Mouse (Mus musculus) kidney, postnatal 25 days (tissue): ENCODE data around the gene Chmp2b.
A peak's percentile ranks its signal among the peaks of the same experiment; 100 is the strongest.

Experiments used
- DNase-seq, 2 experiments: peaks; one replicate each; pipeline ENCODE4 v3.0.0; 2021; ENCODE audit warnings: mixed read lengths in 2 of 2

Gene Chmp2b

DNA sequence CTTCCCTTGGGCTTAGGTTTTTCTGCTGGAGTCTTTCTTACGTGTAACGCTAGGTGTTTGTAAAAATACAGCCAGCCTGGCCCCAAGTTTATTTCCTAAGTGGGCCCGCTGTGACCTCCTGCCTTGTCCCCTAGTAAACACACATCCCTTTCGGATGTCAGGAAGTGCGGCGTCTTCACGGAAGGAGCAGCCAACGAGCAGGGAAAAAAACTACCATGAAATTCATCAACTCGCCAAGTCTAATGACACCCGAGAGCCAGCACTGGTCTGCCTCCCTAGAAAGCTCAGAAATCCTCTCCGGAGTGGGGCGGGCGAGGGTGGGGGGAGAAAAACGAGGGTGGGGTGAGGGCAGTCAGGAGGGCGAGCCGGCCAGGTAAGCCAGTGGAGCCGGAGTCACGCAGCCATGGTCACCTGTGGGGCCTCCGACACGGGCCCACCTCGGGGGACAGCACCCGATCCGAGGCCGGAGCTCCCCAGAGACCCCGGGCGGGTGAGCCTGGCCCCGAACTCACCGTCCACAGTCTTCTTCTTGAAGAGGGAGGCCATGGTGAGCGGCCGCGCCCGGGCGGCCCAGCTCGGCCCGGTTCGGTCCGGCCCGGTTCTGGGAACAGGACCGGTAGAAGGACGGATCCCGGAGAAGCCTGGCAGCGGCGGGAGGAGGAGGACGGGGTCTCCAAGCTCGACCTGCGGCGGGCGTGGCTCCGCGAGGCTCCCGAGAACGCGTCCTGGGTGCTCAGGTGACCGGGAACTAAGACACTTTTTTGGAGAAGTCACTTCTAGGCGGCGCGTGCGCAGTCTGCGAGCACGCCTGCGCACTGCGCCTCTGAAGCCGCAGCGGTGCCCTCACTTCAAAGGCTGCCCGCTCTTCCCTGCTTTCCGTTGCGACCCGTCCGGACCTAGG is at the start of gene Chmp2b:
TSS of gene Chmp2b (minus strand) at position 764 of the 901 bp plus-strand sequence.
- DNase-seq: peak; percentile 86 to 92

DNA sequence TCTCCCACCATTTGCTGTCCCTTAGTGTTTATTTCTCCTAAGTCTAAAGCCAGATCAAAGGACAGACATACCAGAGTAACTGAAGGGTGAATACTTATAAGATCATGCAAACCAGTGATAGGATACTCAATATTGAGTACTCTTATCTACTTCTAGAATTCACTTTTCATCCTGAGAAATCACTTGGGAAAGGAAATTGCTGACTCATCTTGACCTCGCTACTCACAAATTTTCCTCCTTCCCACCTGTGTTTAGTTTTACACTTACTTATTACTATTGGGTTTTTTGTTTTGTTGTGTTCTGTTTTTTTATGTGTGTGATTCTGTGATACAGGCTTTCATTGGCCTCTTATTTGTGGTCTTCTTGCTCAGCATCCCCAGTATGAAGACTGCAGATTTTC is 49.2 kb upstream of the Chmp2b start:
- no peak for DNase-seq

DNA sequence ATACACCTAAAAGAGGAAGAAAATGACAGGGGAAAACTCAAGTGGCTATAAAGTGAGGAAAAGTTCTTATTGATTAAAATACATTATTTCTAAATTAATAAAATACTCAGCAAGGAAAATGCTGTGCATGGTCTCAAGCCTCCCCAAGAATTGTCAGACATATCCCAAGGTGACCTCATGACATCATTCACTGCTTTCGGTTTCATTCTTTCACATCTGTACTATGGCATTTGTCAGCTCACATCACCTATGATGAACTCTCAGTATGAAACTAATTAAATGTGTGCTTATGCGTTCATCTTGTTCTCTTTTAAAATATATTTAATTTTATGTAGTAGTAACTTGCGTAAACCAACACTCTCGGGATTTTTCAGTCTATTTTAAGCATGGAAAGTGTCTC is 38.3 kb upstream of the Chmp2b start:
- DNase-seq: no peak

DNA sequence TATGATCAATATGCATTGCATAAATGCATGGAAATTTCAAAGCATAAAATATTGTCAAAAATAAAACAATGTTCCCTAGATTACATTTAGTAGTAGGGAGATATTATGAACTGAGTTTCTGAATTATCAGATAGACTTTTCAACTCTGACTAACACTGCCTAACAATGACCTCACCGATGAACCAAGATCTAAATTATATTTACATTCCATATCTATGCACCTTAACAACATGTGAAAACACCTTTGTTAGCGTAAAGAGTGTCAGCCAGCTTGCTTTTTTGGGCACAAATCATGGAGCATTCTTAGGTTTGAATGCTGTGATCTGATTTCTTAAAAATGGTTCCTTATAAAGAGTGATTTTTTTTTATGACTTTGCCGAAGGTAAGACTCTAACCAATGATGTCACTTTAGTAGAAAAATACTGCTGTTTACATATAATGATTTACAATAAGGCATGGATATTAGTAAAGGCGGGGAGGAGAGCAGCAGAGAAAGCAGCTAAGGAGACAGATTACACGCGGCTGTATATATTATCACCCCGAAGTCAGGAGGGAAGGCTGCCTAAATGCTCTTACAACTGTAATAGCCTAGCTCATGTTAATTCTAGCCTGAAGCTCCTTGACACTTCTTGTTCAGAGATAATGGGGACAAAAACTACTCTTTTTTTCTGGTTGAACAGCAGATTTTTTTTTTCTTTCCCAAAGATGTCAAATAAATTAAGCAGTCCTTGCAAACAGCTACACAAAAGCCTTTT is 23.8 kb upstream of the Chmp2b start:
- DNase-seq: no peak

DNA sequence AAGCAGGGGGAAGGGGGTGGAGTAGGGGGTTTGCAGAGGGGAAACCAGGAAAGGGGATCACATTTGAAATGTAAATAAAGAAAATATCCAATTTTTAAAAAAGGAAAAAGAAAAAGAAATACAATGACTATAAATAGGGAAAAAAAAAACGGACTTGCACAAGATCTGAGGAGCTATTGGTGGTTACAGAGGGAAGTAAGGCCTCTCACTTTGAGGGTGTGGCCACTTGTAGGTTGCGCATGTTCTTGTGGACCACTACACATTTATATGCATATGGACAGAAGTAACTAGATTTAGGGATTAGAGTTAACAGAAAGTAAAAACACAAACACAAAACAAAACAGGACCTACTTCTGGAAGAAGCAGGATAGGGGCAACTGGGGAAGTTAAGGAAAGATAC is 23.2 kb upstream of the Chmp2b start:
- DNase-seq: no peak

DNA sequence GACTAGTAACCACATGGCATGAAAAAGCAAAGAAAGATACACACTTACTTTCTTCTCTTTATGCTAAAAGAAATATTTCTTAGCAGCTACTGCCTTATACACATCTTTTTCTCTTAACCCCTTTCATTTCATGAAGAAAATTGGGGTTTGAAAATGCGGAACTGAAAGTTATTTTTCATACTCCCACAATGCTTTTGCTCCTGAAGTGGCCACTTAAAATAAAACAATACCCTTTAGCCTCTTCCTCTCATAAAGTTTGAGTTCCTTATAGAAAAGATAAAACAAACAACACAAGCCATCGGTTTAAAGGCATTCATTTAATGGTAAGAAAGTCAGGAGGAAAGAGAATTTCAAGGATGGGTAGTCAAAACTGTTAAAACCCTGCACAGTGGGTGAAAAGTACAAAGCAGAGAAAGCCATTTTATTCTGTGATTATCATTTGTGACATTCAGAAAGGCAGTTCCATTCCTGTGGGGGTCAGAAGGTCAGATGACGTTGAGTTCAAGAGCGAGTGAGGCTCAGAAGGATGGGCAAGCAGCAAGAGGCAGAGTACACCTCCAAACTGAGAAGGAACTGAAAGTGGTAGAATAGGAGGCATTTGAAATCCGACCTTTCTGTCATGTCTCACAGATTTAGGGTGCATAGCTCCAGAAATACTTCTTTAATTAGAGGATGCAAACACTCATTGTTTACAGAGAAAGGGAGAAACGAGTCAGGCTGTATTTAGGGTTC is 14.9 kb upstream of the Chmp2b start:
- DNase-seq: no peak

DNA sequence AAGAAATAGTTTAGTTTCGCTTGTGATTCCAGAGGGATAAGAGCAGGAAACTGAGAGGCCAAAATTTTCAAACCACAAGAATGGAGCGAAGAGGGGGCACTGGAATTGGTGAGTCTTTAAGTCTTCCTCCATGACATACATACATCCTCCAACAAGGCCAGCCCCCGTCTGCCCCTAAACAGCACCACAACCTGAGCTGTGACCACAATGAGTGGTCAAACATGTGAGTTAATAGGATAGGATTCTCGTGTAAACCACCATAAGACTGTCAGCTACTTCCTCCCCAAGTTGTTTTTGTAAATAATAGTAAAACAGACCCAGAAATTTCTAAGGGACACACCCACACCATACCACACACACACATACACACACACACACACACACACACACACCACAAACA is 6.3 kb upstream of the Chmp2b start:
- DNase-seq: no peak

DNA sequence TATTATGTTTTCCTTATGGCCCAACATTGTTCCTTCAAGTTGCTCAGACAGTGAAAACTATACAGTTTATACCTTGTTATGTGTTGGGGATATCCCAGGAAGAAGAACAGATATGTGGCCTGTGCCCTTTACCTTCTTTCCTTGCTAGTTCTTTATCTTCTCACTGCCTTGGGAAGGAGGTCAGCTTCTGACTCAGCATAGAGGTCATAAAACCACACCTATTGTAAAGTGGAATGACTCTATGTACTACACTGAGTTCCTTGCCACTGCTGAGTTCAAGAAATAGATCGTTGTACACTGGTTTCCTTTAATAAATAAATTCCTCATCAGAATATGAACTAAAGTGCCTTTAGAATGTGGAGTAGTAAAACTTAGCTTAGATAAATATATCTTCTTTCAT is 2.4 kb upstream of the Chmp2b start:
- DNase-seq: no peak

DNA sequence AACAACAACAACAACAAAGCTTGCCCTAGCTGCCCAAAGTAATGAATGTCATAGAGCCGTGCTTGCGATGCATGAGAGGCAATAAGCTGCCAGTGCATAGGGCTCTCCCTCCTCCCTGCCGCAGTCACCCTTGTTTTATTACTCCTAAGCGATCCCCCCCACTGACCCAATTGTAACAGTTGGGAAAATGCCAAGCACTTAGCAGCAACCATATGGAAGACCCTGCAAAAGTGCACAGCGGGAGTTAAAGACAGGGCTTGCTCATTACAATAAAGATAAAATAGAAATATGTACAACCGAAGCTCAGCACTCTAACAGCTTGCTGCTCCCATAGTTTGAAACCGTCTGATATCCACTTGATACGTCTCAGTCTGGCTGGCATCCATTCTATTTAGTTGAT is 1.8 kb upstream of the Chmp2b start:
- DNase-seq: no peak

DNA sequence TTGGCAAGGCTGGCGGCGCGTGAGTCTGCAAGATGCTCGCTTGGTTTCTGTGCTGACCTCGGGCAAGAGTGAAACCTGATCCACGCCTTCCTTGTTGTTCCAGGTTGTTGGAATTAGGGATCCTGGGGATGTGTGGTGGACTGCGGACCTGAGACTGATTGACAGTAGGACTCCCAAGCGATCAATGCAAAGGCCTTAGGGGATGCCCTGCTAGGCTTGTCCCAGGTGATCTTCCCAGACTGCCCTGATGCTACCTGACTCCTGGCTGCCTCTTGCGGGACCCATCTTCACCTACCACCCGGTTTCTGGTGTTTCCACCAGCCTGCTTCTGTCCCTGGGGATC is 309 bp upstream of the Chmp2b start:
- DNase-seq: no peak

DNA sequence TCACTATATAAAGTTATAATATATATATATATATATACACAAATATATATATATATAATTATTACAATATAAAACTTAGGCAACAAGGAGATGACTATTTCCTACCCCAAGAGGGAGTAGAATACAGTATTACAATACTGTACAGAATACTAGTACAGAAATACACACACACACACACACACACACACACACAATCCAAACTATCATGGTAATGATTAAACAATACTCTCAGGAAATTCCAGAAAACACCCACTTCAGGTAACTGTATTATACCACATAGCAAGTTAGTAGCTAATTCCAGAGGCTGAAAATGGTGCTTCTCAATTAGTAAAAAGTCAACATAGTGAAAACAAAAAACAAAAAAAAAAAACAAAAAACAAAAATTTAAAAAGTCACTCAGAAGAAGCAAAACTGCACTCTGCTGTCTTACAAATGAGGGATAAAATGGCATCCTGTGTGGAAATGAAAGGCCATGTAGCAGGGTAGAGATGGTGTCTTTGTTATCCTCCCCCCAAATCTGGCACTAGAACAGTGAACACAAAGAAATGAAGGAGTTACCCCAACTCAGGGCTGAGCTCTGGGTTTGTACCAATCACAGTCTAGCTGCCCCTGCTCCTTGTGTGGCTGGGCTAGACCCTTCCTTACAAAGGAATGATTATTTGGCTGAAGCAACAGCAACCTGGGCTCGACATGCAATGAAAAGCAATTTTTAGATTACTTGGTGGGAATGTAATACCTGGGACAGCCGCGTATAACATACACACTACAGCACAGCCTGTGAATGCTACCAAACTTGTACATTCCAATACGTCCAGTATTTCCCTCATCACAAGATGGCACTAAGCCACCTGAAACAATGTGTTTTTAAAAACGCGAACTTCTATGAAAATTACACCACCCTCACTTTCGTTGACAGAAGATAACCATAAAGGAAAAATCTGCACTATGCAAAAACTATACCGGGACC is 1.2 kb downstream of the Chmp2b start:
- DNase-seq: peak; percentile 27 to 35

DNA sequence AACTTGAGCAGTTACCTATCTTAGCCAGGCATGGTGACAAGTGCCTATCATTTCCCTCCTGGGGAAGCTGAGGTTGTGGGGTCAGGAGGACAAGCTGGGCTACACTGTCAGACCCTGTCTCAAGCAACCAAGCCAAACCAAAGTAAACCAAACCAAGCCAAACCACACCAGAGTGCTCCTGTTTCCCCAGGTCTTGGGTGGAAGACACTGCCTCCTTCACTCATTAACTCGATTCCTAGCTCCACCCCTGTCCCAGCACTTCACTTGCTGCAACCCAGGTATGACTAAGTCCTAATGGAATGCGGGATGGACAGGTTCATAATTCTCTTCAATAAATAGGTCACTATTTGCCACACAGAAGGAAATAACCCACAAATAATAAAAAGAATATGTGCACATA is 2.9 kb downstream of the Chmp2b start:
- peak; percentile 26 to 63 for DNase-seq

DNA sequence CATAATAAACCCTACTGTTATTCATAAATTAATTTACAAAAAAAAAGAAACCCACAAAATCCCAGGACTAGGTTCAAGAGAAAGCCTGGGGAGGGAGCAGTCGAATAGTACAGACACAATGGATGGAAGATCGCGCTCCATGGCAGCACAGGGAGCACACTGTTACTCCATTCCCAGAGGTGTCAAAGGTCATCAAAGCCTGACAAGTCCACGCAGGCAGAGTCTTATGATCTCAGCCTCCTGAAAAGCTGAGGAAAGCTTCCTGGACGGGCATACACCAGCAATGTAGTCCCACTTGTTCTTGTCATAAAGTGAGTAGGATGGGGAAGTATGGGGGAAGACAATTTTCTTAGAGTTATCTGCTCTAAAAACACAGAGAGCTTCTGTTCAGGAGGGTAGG is 5.2 kb downstream of the Chmp2b start:
- DNase-seq: peak in 1 of 2 experiments; percentile 28

DNA sequence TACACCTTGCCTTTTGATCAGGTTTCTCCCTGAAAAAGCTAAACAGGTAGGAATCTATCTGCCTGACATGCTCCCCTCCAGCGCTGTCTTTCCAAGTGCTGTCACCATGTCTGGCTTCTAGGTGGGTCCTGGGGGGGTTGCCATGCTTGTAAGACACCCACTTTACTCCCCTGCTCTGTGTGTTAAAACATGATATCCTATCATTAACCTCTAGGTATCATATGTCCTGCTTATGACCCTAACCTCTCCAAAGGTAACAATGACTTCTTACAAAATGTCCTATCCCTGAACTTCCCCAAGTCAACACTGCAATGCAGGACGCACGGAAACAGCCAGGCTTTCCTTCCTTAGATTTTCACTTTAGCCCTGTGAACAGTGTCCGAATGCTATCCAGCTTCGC is 8.3 kb downstream of the Chmp2b start:
- DNase-seq: peak in 1 of 2 experiments; percentile 35

DNA sequence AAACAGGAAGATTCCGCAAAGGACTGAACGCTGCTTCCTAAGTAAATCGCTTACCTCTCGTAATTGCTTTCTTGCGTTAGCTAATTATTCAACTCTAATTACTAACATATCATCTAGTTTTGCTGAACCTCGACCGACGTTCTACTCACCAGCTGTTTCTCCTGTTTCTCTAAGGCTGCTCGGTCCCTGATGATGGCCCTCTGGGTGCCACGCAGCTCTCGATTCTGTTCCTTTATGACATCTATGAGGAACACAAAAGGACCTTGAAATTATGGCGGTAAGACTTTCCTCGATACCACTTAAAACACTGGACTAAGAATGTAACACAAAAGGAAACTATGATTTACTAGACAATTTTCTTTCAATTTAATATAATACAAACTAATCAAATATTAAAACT is 11.7 kb downstream of the Chmp2b start:
- DNase-seq: no peak

DNA sequence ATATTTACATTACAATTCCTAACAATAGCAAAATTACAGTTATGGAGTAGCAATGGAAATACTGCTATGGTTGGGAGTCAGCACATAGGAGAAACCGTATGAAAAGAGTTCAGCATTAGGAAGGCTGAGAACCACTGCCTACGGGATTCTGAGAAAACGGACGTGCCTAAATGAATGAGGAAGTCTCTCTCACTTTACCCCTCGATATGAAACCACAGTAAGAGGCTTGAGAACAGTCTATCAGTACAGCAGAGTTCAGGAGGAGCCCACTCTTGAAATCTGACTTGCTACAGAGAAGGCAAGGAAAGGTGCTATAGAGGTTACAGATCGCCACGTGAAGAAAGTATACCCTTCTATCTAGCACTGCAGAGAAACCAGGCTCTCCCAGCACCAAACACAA is 13.6 kb downstream of the Chmp2b start:
- DNase-seq: no peak

DNA sequence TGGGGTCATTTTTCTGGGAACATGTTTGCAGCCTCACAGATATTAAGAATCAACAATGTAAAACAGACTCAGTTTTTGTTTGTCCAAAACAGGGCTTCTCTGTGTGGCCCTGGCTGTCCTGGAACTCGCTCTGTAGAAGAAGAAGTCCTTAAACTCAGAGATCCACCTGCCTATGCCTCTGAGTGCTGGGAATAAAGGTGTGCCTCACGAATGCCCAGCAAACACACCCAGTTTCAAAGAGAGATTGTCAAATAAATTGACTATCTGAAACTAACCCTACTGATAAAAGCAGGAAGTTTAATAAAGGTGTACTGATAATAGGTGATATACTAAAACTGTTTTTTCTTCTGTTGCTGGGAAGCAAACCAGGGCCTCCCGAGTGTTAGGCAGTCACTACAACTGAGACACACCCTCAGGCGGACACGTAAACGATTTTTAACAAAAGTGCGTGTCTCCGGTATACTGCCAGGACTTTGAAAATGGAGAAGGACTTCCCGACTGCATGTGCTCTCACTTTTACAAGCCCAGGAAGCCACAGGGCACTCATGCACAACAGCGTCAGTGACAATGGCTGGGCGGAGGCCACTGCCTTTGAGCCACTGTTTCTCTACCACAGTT is 18.7 kb downstream of the Chmp2b start:
- no peak for DNase-seq

DNA sequence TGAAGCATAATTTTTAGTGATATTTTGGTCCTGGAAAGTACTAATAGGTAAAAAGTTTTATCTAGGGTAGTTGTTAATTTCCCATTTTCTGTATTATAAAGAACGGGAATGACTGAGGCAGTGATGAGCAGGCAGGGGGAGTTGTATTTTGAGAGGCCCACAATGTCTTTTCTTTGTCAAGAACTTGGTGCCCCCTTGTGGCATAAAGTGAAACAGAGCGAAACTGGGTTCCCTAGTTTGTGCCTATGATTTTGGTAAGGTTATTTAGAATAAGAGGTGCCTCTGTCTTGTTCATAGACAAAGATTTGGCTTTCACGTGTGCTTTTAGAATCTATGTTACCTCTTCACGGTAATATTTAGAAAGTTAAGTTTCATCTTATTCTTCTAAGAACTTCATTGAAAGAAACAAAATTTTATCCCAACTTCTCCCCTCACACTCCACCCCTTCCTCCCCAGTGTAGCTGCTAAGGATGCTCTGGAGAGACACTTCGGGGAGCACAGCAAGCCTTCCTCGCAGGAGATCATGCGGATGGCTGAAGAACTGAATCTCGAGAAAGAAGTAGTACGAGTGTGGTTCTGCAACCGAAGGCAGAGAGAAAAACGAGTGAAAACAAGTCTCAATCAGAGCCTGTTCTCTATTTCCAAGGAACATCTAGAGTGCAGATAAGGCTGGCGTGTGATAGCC is 29.1 kb downstream of the Chmp2b start:
- peak in 1 of 2 experiments; percentile 52 for DNase-seq

DNA sequence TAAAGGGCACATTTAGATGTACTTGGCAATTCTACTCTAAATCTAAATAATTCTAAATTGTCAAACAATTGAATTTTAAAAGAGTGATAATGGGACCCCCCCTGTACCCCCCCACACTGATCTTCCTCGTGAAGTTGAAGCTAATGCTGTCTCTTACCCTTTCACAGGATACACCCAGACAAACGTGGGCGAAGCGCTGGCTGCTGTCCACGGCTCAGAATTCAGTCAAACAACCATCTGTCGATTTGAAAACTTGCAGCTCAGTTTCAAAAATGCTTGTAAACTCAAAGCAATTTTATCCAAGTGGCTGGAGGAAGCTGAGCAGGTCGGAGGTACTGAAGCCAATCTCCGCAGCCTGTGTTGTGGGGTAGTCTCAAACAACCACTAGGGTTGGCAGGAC is 30.9 kb downstream of the Chmp2b start:
- DNase-seq: no peak

DNA sequence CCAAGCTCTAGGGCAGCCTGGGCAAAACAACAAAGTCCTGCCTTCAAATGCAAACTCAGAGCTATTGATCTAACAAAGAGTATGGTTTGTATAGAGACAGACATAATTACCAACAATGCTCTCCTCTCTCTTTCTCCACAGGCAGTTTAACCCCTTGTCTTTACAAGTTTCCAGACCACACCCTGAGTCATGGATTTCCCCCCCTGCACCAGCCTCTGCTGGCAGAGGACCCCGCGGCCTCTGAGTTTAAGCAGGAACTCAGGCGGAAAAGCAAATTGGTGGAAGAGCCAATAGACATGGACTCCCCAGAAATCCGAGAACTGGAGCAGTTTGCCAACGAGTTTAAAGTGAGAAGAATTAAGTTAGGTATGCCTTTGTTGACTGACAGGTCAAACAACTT is 32.9 kb downstream of the Chmp2b start:
- DNase-seq: no peak

DNA sequence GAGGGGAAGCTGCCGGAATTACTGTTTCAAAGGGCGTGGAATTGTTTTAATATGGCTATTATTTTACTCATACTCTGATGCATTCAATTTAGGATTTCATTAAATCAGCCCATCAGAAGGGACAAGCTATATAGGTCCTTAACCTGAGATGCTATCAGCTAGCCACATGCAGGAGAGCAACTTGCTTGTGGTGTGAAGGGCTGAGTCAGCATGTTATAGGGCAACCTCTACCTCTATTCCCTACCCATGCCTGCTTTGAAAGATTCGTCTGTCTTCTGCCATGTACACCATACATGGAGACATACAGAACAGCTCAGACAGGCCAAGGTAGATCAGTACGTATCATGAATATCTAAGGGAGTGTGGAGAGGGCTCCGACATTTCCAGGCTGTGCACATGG is 35.8 kb downstream of the Chmp2b start:
- DNase-seq: no peak
